Mouse (Mus musculus): ENCODE results near the gene Slc40a1.

- TF ChIP-seq GATA1 (IDR thresholded peaks at IDR 0.05; ENCODE audit: borderline replicate concordance, low read length) (no peak), FLI1 (IDR thresholded peaks at IDR 0.05; ENCODE audit: low read length) (no peak)
Measured at GRCm38 (mm10) chr1:45881228-45881832, 45.0 kb downstream of the Slc40a1 start.
